Mouse (Mus musculus) megakaryocyte, embryonic 14.5 days (primary cell): ENCODE measurements around the gene Hemgn. TPM values are rescaled to one million over a fixed set of nuclear protein-coding genes. Genes with fewer than 3 reads are reported as not detected.

Experiments
- H3K27me3 ChIP-seq: replicated peaks from 2 replicates; pipeline ENCODE3; 2012; ENCODE audit warnings: inconsistent platforms
- H3K36me3 ChIP-seq: replicated peaks from 2 replicates; pipeline ENCODE3; 2012; ENCODE audit warnings: low read length, inconsistent platforms, mixed read lengths
- H3K4me1 ChIP-seq: 2 replicates; pipeline ENCODE4 v1.6.1; 2012; ENCODE audit warnings: inconsistent platforms
- H3K4me3 ChIP-seq: replicated peaks from 2 replicates; pipeline ENCODE3; 2012; ENCODE audit warnings: moderate library complexity, mild to moderate bottlenecking, inconsistent platforms
- H3K9me3 ChIP-seq: 2 replicates; pipeline ENCODE4 v1.6.1; 2012; ENCODE audit warnings: inconsistent platforms
- FLI1 ChIP-seq: IDR thresholded peaks from 2 replicates; pipeline ENCODE4 v1.6.1; 2012; ENCODE audit warnings: low read length, inconsistent platforms, mixed read lengths
- GATA1 ChIP-seq: IDR thresholded peaks from 3 replicates; pipeline ENCODE4 v1.6.1; 2012; ENCODE audit warnings: mixed read lengths, low read length, inconsistent platforms, borderline replicate concordance
- polyA plus RNA-seq: library from polyadenylated mRNA; stranded (reverse); fragments of >175 nt; gene quantifications from 2 replicates; pipeline ENCODE4 v1.2.3, GENCODE M21; 2012; ENCODE audit warnings: low replicate concordance; ENCODE audit not compliant: insufficient read depth

Gene Hemgn
- polyA plus RNA-seq, 1 experiment: 13.1 TPM

DNA sequence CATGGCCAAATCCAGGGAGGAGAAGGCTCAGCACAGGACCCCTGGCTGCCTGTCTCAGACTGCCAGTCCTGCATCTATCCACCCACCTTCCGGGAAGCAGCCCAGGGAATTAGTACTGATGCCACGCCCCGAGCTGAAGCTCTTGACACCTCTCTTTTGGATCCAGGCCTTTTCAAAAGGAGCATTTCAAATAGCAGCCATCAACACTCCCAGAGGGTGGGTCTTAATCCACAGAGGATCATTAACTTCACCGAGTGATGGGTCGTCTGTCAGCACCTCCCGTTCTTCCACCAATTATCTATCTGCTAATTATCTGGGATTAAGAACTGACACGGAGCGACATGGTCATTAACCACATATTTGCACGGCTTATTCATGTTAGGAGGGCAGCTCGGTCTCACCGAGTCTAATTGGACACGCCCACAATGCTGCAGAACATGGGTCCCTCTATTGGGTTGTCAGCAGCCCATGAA, 45.8 kb downstream of the Hemgn start:
- Histone ChIP-seq H3K4me1 (peaks cover 44% of the 10 kb centered on the region), H3K36me3 (no peaks in the 10 kb centered on the region), H3K9me3 (peaks cover 24% of the 10 kb centered on the region), H3K4me3 (peak overlapping the region; percentile 8), H3K27me3 (peaks cover 46% of the 10 kb centered on the region)
- no peak for TF ChIP-seq FLI1
- no peak for TF ChIP-seq GATA1

DNA sequence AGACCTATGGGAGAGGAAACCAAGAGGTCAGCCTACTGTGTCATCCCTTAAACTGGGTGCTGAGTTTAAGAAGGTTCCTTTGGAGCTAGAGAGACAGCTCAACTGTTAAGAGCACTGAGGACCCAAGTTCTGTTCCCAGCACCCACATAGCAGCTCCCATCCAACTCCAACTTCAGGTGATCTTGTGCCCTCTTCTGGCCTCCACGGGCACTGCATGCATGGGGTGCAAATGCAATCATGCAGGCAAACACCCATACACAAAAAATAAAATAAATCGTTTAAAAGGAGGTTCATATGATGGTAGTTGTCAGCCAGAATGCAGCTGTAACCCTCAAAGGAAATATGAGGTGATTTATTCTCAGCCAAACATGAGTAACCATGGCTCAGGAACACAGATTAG, 48.9 kb downstream of the Hemgn start:
- peaks cover 49% of the 10 kb centered on the region for H3K27me3 ChIP-seq
- TF ChIP-seq GATA1: no peak
- no peak for TF ChIP-seq FLI1
- H3K4me1 ChIP-seq: peaks cover 26% of the 10 kb centered on the region
- H3K9me3 ChIP-seq: peaks cover 20% of the 10 kb centered on the region
- H3K4me3 ChIP-seq: no peak overlapping the region
- no peaks in the 10 kb centered on the region for H3K36me3 ChIP-seq

DNA sequence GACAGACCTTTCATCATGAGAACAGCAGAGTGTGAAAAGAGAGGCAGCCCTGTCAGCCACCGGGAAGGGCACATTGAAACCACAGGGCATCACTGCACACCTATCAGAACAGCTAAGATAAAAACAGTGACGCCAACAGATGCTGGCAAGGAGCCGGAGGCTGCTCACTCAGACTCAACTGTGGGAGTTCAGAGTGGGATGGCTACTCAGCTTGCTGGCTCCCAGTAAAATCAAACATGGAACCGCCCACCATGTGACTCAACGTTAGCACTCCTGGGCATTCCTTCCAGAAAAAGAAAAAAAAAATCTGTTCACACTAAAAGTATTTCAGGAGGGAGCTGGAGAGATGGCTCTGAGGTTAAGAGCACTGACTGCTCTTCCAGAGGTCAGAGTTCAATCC, 52.0 kb downstream of the Hemgn start:
- Histone ChIP-seq H3K4me1 (peaks cover 15% of the 10 kb centered on the region), H3K4me3 (no peak overlapping the region), H3K36me3 (no peaks in the 10 kb centered on the region), H3K27me3 (peaks cover 40% of the 10 kb centered on the region), H3K9me3 (peaks cover 12% of the 10 kb centered on the region)
- TF ChIP-seq GATA1 (no peak), FLI1 (no peak)

DNA sequence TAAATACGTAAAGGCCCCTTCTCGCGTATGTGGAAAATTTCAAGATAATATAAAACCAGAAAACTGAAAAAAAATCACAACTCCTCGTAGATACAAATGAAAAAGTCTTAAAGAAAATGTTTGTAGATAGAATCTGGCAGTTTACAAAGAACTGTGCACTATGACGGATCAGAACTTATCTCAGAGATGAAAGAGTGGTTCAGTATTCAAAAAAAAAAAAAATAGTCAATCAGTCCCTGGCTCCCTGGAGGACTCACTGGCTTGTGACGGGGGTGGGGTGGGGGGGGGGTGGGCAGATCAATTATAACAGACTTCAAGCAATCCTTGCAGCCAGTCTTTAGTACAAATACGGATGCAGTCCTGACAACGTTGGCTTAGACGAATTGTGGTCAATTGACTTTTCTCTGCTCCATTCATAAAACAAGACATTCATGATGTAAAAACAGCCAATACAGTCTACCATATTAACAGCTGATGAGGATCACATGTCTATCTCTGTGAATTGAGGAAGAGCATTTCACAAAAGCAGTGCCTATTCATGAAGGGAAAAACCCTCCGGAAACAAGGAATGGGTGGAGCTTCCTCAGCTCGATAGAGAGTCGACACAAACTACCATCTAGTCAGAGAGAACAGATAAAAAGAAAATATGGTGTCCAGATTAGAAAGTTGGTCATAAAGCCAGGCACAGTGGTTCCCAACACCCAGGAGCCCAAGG, 53.6 kb downstream of the Hemgn start:
- Histone ChIP-seq H3K27me3 (peaks cover 38% of the 10 kb centered on the region), H3K9me3 (peaks cover 11% of the 10 kb centered on the region), H3K4me1 (peaks cover 18% of the 10 kb centered on the region), H3K4me3 (no peak overlapping the region), H3K36me3 (no peaks in the 10 kb centered on the region)
- TF ChIP-seq GATA1 (no peak), FLI1 (no peak)

DNA sequence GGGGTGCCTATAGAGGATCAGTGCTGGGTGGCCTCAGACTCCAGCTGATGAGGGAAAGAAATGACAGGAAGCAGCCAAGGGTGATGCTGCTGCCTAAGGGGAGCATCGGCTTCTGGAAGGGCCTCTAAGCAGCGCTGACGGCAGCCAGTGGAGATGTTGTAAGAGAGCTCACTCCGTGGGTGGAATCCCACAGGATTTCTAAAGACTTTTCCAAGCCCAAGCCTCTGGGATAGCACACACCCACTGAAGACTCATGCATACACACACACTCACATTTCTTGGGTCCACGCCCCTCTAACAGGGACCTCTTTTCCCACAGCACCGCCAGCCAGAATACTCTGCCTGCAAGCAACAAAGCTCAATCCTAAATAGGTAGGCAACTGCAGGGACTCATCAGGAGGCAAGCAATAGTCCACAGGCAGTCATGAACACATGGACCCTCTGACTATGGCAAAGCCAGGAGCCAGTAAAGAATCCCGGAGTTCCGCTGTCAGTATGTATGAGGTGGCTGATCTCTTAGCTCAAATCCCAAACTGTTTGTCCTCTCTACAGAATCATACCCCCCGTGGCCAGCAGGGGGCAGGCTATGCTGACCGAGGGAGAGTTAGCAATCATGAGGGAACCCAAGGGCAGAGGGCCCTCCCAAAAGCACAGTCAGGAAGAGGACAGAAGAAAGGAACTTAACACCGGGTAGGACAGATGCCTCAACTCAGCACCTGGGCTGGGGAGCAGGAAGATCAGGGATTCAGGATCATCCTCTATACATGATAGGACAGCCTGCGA, 56.8 kb downstream of the Hemgn start:
- Histone ChIP-seq H3K4me3 (no peak overlapping the region), H3K27me3 (peaks cover 57% of the 10 kb centered on the region), H3K36me3 (no peaks in the 10 kb centered on the region), H3K9me3 (no peaks in the 10 kb centered on the region), H3K4me1 (peaks cover 36% of the 10 kb centered on the region)
- TF ChIP-seq GATA1 (no peak), FLI1 (no peak)

DNA sequence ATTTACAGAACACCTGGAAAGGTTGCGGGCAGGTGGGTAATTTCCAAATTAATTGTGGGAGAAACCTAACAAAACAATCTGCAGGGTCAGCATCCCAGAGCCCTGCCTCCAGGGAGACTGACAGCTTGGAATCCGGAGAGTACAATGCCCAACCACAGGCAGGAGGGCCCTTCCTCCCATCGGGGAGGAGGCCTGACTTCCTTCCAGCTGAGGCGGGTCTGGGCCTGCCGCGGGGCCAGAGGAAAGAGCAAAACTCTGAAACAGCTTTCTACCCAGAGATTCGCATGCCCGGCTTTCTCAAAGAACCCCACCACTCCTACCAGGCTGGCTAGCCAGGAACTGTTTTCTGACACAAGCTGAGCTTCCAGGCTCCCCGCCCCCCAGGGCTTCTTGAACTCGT, 60.3 kb downstream of the Hemgn start:
- peaks cover 6% of the 10 kb centered on the region for H3K9me3 ChIP-seq
- H3K4me1 ChIP-seq: peaks cover 32% of the 10 kb centered on the region
- H3K27me3 ChIP-seq: peaks cover 80% of the 10 kb centered on the region
- no peaks in the 10 kb centered on the region for H3K36me3 ChIP-seq
- TF ChIP-seq GATA1 (no peak), FLI1 (no peak)
- no peak overlapping the region for H3K4me3 ChIP-seq

DNA sequence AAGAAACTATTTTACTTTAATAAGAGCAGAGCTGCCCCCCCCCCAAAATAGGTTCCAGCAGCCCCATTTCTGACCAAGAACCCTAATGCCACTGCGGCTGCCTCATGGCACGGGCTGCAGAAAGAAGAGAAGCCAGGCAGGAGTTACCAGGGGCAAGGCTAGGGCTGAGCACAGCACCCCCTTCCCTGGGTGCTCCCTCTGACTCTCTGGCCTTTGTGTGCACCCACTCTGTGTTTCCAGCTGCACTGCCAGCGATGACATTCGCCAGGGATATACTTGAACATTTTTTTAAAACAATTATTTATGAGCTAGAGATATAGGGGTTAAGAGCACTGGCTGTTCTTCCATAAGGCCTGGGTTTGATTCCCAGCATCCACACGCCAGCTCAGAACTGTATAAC, 63.8 kb downstream of the Hemgn start:
- H3K4me3 ChIP-seq: no peak overlapping the region
- TF ChIP-seq FLI1 (no peak), GATA1 (no peak)
- H3K36me3 ChIP-seq: no peaks in the 10 kb centered on the region
- peaks cover 14% of the 10 kb centered on the region for H3K9me3 ChIP-seq
- peaks cover 93% of the 10 kb centered on the region for H3K27me3 ChIP-seq
- H3K4me1 ChIP-seq: peaks cover 43% of the 10 kb centered on the region

DNA sequence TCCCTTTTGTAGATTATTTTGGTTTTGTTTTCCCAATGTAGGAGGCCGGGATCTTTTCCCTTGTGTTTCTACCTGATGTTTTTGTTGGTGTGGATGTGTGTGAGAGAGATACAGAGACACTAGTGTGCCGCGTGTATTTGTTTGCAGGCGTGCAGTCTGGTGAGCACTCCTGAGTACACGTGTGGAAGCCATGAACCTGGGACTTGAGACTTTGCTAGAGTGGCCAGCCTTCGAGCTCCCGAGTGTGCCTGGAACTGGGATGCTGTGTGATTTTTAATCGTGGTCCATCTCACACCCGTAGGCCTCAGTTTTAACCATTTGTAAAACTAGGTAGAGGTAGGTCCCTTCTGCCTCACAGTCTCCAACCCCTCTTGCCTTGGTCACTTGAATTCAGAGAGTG, 64.4 kb downstream of the Hemgn start:
- Histone ChIP-seq H3K27me3 (peaks cover 96% of the 10 kb centered on the region), H3K9me3 (peaks cover 17% of the 10 kb centered on the region), H3K36me3 (no peaks in the 10 kb centered on the region), H3K4me1 (peaks cover 48% of the 10 kb centered on the region), H3K4me3 (no peak overlapping the region)
- TF ChIP-seq GATA1: no peak
- no peak for TF ChIP-seq FLI1

DNA sequence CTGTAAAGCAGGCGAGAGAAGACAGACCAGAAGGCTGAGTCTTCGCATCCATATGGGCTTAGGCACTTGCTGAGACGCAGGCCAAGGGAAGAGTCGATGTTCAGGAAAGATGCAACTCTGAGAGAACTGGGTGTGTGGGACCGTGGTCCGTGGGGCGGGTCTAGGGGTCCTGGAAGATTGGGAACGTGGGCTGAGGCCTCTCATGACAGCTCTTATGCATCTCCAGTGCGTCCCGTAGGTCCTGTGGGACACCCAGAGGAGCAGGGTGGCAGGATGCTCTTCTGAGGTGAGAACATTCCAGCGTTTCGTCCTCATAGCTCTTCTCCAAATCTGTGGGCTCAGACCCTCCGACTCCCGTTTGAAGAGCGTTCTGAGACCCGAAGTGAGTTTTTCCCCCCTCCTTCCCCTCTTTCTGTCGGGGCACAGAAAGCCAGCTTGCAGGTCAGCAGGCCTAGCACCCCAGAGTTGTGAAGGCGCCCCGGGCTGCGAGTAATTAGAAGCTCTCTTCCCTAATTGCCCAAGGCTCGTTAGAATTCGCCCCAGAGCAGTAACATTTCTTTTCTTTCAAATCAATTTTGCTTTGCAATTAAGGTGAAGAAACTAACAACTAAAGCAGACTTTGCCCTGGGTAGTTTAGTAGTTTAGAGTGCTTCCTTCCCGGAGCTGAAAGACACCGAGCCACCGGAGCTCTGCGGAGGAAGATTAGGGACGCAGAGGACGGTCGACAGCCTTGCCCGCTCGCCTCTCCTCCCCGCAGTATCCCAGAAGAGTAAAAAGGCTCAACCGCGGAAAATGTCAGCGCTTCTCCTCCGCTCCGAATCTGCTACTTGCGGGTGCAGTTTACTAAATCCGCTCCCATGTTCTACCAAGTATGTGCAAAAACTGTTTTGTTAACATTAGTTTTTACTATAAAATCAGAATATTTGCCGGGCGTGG, 65.5 kb downstream of the Hemgn start:
- H3K36me3 ChIP-seq: no peaks in the 10 kb centered on the region
- peaks cover 48% of the 10 kb centered on the region for H3K4me1 ChIP-seq
- peaks cover 97% of the 10 kb centered on the region for H3K27me3 ChIP-seq
- TF ChIP-seq FLI1 (no peak), GATA1 (no peak)
- peaks cover 21% of the 10 kb centered on the region for H3K9me3 ChIP-seq
- H3K4me3 ChIP-seq: peak overlapping the region; percentile 46

DNA sequence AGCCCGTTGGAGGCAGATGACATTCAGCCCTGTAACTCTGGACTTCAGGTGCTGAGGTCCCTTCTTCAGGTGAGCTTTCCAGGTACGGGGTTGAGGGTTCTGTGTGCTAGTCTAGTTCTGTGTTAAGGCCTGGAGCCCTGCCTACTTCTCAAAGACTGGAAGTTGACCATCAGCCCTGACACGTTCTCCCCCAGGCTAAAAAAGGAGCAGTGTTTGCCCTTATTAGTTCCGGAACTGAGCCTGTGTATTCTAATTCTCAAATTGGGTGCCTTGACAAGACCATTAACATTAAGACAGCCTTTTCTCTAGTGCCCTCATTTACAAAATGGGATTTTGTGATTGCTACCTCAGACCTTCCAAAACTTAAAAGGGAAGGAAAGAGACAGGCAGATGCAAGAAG, 66.2 kb downstream of the Hemgn start:
- TF ChIP-seq GATA1: no peak
- TF ChIP-seq FLI1: no peak
- no peak overlapping the region for H3K4me3 ChIP-seq
- no peaks in the 10 kb centered on the region for H3K36me3 ChIP-seq
- peaks cover 98% of the 10 kb centered on the region for H3K27me3 ChIP-seq
- peaks cover 21% of the 10 kb centered on the region for H3K9me3 ChIP-seq
- H3K4me1 ChIP-seq: peaks cover 48% of the 10 kb centered on the region
